Mouse (Mus musculus) midbrain, embryonic 11.5 days (tissue): ENCODE measurements around the gene Numa1. TPM values are rescaled to one million over a fixed set of nuclear protein-coding genes. Genes with fewer than 3 reads are reported as not detected.
A peak's percentile ranks its signal among the peaks of the same experiment; 100 is the strongest.
"Not testable (repeated sequence)": the region's sequence is repeated elsewhere in the genome, so short reads cannot be mapped to it uniquely, and the experiment has no call there.

Experiments
- ATAC-seq: fragments of 200-750 bp; cut with Nextera tagmentation; 2 replicates; pipeline ENCODE4 v1.8.0; 2017; ENCODE audit warnings: moderate TSS enrichment, moderate library complexity; ENCODE audit not compliant: low FRiP score
- DNase-seq: peaks from one replicate; pipeline ENCODE4 v3.0.0; 2015; ENCODE audit warnings: low spot score; ENCODE audit errors: missing footprints
- H3K27ac ChIP-seq: fragments of 300-500 bp; sonication (generic); 2 replicates; pipeline ENCODE4 v1.5.1; 2014; ENCODE audit warnings: low read depth, low read length
- H3K27me3 ChIP-seq: fragments of 300-500 bp; sonication (generic); 2 replicates; pipeline ENCODE4 v1.6.1; 2014; ENCODE audit warnings: mild to moderate bottlenecking, low read length, moderate library complexity, mixed read lengths; ENCODE audit not compliant: control insufficient read depth, insufficient read depth
- H3K36me3 ChIP-seq: fragments of 300-500 bp; sonication (generic); 2 replicates; pipeline ENCODE4 v1.6.1; 2014; ENCODE audit warnings: mild to moderate bottlenecking, low read length, moderate library complexity, mixed read lengths; ENCODE audit not compliant: control insufficient read depth, insufficient read depth
- H3K4me1 ChIP-seq: fragments of 300-500 bp; sonication (generic); 2 replicates; pipeline ENCODE4 v1.6.1; 2014; ENCODE audit warnings: low read length; ENCODE audit not compliant: control insufficient read depth, insufficient read depth
- H3K4me2 ChIP-seq: fragments of 300-500 bp; sonication (generic); 2 replicates; pipeline ENCODE4 v1.6.1; 2014; ENCODE audit warnings: mild to moderate bottlenecking, moderate library complexity
- H3K4me3 ChIP-seq: fragments of 300-500 bp; sonication (generic); 2 replicates; pipeline ENCODE4 v1.5.1; 2014; ENCODE audit warnings: low read depth, low read length
- H3K9ac ChIP-seq: fragments of 300-500 bp; sonication (generic); 2 replicates; pipeline ENCODE4 v1.6.1; 2014; ENCODE audit warnings: low read length
- H3K9me3 ChIP-seq: fragments of 300-500 bp; sonication (generic); 2 replicates; pipeline ENCODE4 v1.6.1; 2016; ENCODE audit warnings: low read length; ENCODE audit not compliant: control insufficient read depth
- WGBS: fragments of 180-500 bp; shearing (Covaris S2); extraction: QIAGEN DNeasy Blood & Tissue Kit; methylation state at CpG from one replicate; pipeline ENCODE4 v1.1.7; 2014; 5-methylcytosine and 5-hydroxymethylcytosine counted together
- polyA plus RNA-seq: library from polyadenylated mRNA; unstranded; fragments of >200 nt; fragmentation: Nextera tagmentation; extraction: Ambion mirVana; gene quantifications from 2 replicates; pipeline ENCODE4 v1.2.1, GENCODE M21; 2014

Gene Numa1
- polyA plus RNA-seq, 1 experiment from 2014 or later = 94.9 TPM

DNA sequence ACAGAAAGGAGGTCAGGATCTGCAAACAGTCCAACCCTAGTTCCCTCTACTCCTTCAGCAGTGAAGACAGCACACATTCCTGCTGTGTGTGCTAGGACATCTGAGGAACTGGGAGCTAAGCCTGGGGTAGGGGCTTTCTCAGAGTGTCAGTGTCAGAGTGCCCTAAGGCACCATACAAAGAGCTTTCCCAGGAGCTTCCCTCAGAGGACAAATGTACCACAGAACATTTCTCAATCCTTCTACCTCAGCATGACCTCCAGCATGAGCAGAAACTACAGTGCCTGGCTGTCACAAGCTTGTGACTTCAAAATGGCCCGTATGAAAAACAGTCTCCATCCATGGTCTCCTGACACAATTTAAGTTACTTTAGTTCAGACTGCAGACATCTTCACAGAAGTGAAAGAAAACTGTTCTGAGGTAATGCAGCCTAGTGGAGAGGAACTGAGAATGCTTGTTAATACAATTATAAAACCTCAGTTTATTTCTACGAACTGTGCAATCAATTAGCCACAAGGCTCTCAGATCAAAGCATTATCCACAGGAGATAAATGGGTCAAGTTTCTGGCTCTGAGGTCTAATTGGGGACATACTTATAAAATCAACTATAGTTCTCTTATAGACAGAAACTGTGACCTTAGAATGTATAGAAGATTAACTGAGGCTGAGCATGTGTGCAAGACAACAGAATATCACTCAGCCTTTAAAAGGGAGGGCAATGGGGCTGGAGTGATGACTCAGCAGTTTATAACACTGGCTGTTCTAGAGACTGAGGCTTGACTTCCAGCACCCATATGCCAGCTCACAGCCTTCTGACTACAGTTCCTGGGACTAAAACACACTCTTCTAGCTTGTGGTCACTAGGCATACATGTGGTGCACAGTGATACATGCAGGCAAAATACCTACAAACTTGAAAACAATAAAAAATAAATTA lies 91.5 kb downstream of the Numa1 start:
- no peaks in the 10 kb centered on the region for H3K4me1 ChIP-seq
- no peaks in the 10 kb centered on the region for H3K9me3 ChIP-seq
- no peak overlapping the region for H3K4me2 ChIP-seq
- no peaks in the 10 kb centered on the region for H3K27me3 ChIP-seq
- DNase-seq = no peak
- ATAC-seq = no peak
- no peak overlapping the region for H3K4me3 ChIP-seq
- H3K36me3 ChIP-seq = peaks cover 12% of the 10 kb centered on the region; the same call in 1 of the 2 replicates
- no peak overlapping the region for H3K9ac ChIP-seq
- H3K27ac ChIP-seq = no peak overlapping the region
- 92% methylated on average over 2 of the region's 2 CpGs for WGBS

DNA sequence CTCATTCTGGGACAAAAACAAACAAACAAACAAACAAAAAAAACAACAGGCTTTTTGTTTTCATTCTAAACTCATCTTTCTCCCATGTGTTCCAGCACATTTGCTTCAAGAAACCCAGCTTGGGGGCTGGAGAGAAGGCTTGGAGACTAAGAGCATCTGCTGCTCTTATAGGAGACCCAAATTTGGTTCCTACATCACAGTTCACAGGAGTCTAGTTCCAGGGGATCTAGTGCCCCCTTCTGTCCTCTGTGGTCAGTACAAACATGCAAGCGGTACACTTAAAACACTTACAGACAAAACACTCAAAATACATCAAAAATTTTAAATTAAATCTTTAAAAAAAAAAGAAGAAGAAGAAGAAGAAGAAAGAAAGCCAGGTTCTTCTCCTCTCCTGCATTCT lies 101.0 kb downstream of the Numa1 start:
- H3K36me3 ChIP-seq = peaks cover 17% of the 10 kb centered on the region
- no peak for ATAC-seq
- no peak overlapping the region for H3K9ac ChIP-seq
- H3K4me3 ChIP-seq = no peak overlapping the region
- no peaks in the 10 kb centered on the region for H3K4me1 ChIP-seq
- H3K4me2 ChIP-seq = no peak overlapping the region
- WGBS = 89% methylated on average over 1 of the region's 1 CpGs
- DNase-seq = no peak
- H3K9me3 ChIP-seq = no peaks in the 10 kb centered on the region
- H3K27ac ChIP-seq = no peak overlapping the region
- H3K27me3 ChIP-seq = no peaks in the 10 kb centered on the region

DNA sequence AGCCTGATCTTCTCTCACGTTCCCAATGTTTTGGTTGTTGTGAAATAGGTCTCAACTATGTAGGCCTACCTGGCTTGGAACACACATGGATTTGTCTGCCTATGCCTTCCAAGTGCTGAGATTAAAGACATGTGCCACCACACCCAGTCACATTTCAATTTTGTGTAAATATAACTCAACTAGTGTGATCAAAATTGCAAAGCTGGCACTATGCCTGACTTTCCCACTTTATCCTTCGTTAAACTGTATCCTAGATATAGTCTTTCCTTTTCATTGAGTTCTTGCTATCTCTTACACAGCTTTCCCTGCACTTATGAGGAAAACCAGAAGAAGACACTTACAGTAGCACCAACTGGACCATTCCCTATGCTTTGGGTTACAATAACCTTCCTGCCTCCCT lies 101.6 kb downstream of the Numa1 start:
- H3K4me3 ChIP-seq = no peak overlapping the region
- ATAC-seq (no peak), DNase-seq (no peak)
- no peak overlapping the region for H3K9ac ChIP-seq
- H3K36me3 ChIP-seq = peaks cover 17% of the 10 kb centered on the region
- H3K9me3 ChIP-seq = no peaks in the 10 kb centered on the region
- H3K27ac ChIP-seq = no peak overlapping the region
- H3K27me3 ChIP-seq = no peaks in the 10 kb centered on the region
- 91% methylated on average over 2 of the region's 2 CpGs for WGBS
- H3K4me1 ChIP-seq = no peaks in the 10 kb centered on the region
- H3K4me2 ChIP-seq = no peak overlapping the region

- Histone ChIP-seq H3K4me3 (no peak overlapping the region), H3K9me3 (no peaks in the 10 kb centered on the region), H3K4me1 (no peaks in the 10 kb centered on the region), H3K9ac (no peak overlapping the region), H3K4me2 (no peak overlapping the region), H3K36me3 (peaks cover 19% of the 10 kb centered on the region), H3K27ac (no peak overlapping the region), H3K27me3 (no peaks in the 10 kb centered on the region)
- DNase-seq (no peak), ATAC-seq (no peak)
- WGBS = 93% methylated on average over 3 of the region's 3 CpGs
These were observed 103.4 kb downstream of the Numa1 start for GRCm38 (mm10) chr7:102037318-102037717.

DNA sequence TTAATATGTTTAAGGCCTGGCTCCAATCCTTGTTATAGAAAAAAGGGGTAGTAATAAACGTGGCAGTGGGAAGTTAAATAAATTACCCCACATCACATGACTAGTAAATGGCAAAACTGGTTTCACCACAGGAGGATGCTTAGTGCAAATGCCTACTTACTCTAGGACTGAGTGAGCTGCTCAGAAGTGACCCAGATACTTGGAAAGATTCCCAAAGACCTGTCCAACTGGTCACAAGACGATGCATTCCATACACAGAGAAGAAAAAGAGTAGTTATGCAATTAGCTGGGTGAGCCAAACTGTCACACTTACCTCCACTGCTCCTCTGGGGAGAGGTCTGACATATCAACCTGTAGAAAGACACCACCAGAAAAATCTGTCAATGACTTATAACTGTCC lies 108.4 kb downstream of the Numa1 start:
- ATAC-seq (no peak), DNase-seq (no peak)
- peaks cover 16% of the 10 kb centered on the region for H3K36me3 ChIP-seq
- H3K4me1 ChIP-seq = no peaks in the 10 kb centered on the region
- no peak overlapping the region for H3K27ac ChIP-seq
- no peaks in the 10 kb centered on the region for H3K9me3 ChIP-seq
- no peaks in the 10 kb centered on the region for H3K27me3 ChIP-seq
- no peak overlapping the region for H3K9ac ChIP-seq
- H3K4me2 ChIP-seq = no peak overlapping the region
- no peak overlapping the region for H3K4me3 ChIP-seq
- WGBS = 85% methylated on average over 2 of the region's 2 CpGs

DNA sequence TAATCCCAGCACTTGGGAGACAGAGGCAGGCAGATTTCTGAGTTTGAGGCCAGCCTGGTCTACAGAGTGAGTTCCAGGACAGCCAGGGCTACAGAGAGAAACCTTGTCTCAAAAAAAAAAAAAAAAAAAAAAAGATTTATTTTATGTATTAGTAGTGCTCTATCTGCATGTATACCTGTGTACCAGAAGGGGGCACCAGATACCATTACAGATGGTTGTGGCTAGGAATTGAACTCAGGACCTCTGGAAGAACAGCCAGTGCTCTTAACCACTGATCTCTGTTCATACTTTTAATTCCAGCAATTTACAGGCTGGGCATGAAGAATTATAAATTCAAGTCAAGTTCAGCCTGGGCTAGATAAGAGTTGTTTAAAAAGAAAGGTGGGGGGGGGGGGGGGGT lies 114.6 kb downstream of the Numa1 start:
- DNase-seq, H3K4me3 ChIP-seq, H3K9ac ChIP-seq, H3K4me2 ChIP-seq, H3K4me1 ChIP-seq, H3K9me3 ChIP-seq, H3K36me3 ChIP-seq, ATAC-seq, H3K27ac ChIP-seq, H3K27me3 ChIP-seq: not testable (repeated sequence)

GRCm38 (mm10) chr7:102061353-102061752 lies 127.4 kb downstream of the Numa1 start:
- DNase-seq = no peak
- Histone ChIP-seq H3K36me3 (no peaks in the 10 kb centered on the region), H3K4me2 (no peak overlapping the region), H3K9me3 (no peaks in the 10 kb centered on the region), H3K4me1 (peaks cover 13% of the 10 kb centered on the region), H3K9ac (no peak overlapping the region), H3K27ac (no peak overlapping the region), H3K4me3 (no peak overlapping the region), H3K27me3 (no peaks in the 10 kb centered on the region)
- ATAC-seq = no peak
- WGBS = 95% methylated on average over 3 of the region's 3 CpGs

DNA sequence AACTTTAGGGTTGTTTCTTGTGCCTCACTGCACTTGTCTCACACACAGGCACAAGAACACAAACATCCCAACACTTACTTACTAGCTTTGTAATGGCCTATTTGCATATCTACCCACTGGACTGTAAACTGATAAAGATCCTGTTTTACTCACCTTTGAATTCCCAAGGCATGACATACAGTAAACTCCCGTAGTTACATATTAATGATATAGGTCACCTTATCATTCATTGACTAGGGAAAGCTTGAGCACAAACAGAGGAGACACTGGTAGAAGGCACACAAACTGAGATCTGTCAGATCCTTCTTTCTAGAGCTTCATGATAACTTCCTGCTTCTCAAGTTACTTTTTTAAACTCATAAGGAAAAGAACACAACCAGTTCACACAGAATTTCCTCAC lies 128.3 kb downstream of the Numa1 start:
- Histone ChIP-seq H3K27ac (no peak overlapping the region), H3K4me1 (peaks cover 15% of the 10 kb centered on the region), H3K9ac (no peak overlapping the region), H3K27me3 (no peaks in the 10 kb centered on the region), H3K36me3 (no peaks in the 10 kb centered on the region), H3K4me3 (no peak overlapping the region), H3K9me3 (no peaks in the 10 kb centered on the region), H3K4me2 (no peak overlapping the region)
- DNase-seq (no peak), ATAC-seq (no peak)
- whole genome bisulfite sequencing = 92% methylated on average over 1 of the region's 1 CpGs

- Histone ChIP-seq H3K9me3 (no peaks in the 10 kb centered on the region), H3K27ac (no peak overlapping the region), H3K36me3 (no peaks in the 10 kb centered on the region), H3K4me1 (peaks cover 15% of the 10 kb centered on the region), H3K4me3 (0 out of 2 replicates have a peak overlapping the region, but pooled peaks have one; percentile 5), H3K27me3 (no peaks in the 10 kb centered on the region), H3K9ac (no peak overlapping the region), H3K4me2 (peak overlapping the region; percentile 59)
- DNase-seq (no peak), ATAC-seq (no peak)
- WGBS = 93% methylated on average over 9 of the region's 9 CpGs
These were observed 130.0 kb downstream of the Numa1 start for GRCm38 (mm10) chr7:102063891-102064290.
